ENCODE assay signal across 23 mouse cellular contexts in genomic region chr3:100009807-100010206, GRCm38 (mm10).
DNase-seq lines count a peak whose midpoint lies in the region; ATAC-seq and TF ChIP-seq lines count a peak whose summit lies in the region.
"Had no signal": no experiment of that assay in that cellular context is flagged by ENCODE, and none has a peak within 500 bp of the region (broad histone marks: within the 10 kb centered on the region; RNA-seq: fewer than 3 reads in every experiment).

No protein-coding gene starts in this region.

- peak; percentile 34 to 40 for DNase-seq in cerebellum, postnatal 10 days
- DNase-seq in kidney, postnatal 14 days = peak; percentile 3
- DNase-seq in kidney, postnatal 25 days = no peak
- DNase-seq in ovary, postnatal 14 days (ENCODE audit: low spot score) = peak; percentile 4
- no peak for DNase-seq in ovary, postnatal 36 days (ENCODE audit: low spot score)
- no peak for DNase-seq in layer of hippocampus, adult 2 months (ENCODE audit: low spot score in 2 of 2)
- DNase-seq: adrenal gland, adult 8-10 months; adrenal gland, postnatal 36 days; cerebellum, adult 11-12 months; embryo, embryonic 11 days; gastrocnemius, postnatal 10 days; heart, adult 18-20 months; heart, postnatal 10 days; heart, postnatal 4 days had no signal

- H3K27ac ChIP-seq in layer of hippocampus, adult 2 months = no peak overlapping the region
- H3K27ac ChIP-seq: embryonic facial prominence, embryonic 12.5 days; forebrain, embryonic 12.5 days; heart, embryonic 10.5 days; hindbrain, embryonic 12.5 days had no signal

- ATAC-seq in cerebellum, adult (ENCODE audit: insufficient number of reproducible peaks, low FRiP score, low TSS enrichment) = no peak
- ATAC-seq: activated CD4-positive, CD25-positive, alpha-beta regulatory T cell, adult 4 months; forebrain, embryonic 16.5 days; hindbrain, embryonic 16.5 days; inflammation-experienced regulatory T-cells, adult 6 months had no signal

- TF ChIP-seq CTCF in layer of hippocampus, adult 2 months (conservative IDR thresholded peaks at IDR 0.05) = no peak

- H3K4me3 ChIP-seq in layer of hippocampus, adult 2 months = no peak overlapping the region
- H3K4me3 ChIP-seq: embryonic facial prominence, embryonic 12.5 days; forebrain, embryonic 12.5 days; heart, embryonic 10.5 days; hindbrain, embryonic 12.5 days had no signal

Comparison
In these comparisons a context has a peak if more than half of its experiments do, and no peak if none do; other contexts are left out.
1. DNase-seq: peak in cerebellum, postnatal 10 days (2 of 2), kidney, postnatal 14 days (single experiment) and ovary, postnatal 14 days (single experiment); none in kidney, postnatal 25 days (0 of 2), ovary, postnatal 36 days (single experiment) and layer of hippocampus, adult 2 months (0 of 2).